Mouse (Mus musculus): ENCODE results near the gene Maz. TPM values are rescaled to one million over a fixed set of nuclear protein-coding genes. Genes with fewer than 3 reads are reported as not detected.

Maz gene
- polyA plus RNA-seq, 1 experiment from 2014 or later, result 61.7 TPM

DNA sequence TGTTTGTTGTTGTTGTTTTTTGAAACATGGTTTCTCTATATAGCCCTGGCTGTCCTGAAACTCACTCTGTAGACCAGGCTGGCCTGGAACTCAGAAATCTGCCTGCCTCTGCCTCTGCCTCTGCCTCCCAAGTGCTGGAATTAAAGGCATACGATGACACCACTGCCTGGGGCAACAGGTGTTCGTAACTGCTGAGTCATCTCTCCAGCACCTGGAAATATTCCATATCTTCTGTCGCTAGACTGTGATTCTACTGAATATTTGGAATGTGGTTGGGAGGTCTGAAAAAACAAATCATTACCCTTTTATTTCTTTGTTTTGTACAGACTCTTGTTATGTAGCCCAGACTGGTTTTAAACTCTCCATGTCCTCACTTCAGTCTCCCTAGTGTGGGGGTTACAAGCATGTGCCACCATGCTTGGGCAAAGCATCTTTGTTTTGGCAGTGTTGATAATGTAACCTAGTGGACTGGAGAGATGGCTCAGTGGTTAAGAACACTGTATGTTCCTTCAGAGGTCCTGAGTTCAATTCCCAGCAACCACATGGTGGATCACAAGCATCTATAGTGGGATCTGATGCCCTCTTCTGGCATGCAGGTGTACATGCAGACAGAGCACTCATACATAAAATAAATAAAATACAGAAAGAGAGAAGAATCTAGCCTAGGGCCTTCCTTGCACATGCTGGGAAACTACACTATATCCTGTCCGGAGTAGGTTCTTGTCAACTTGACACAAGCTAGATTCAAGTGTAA is 22.5 kb downstream of the Maz start:
- Histone ChIP-seq H3K27me3 (ENCODE audit: control insufficient read depth, insufficient read depth, low read length) (no peaks in the 10 kb centered on the region), H3K27ac (ENCODE audit: low read depth, low read length) (no peak overlapping the region), H3K9ac (replicated peaks; ENCODE audit: low read depth, low read length) (no peak overlapping the region), H3K4me1 (ENCODE audit: control insufficient read depth, insufficient read depth, low read length) (no peaks in the 10 kb centered on the region), H3K9me3 (ENCODE audit: control insufficient read depth, low read length) (no peaks in the 10 kb centered on the region), H3K4me3 (ENCODE audit: low read depth, low read length) (no peak overlapping the region), H3K36me3 (ENCODE audit: control insufficient read depth, insufficient read depth, low read length) (no peaks in the 10 kb centered on the region), H3K4me2 (ENCODE audit: low read depth, low read length) (no peak overlapping the region)
- no peak for ATAC-seq (ENCODE audit: low read depth)
- 92% methylated on average over 4 of the region's 4 CpGs for WGBS

DNA sequence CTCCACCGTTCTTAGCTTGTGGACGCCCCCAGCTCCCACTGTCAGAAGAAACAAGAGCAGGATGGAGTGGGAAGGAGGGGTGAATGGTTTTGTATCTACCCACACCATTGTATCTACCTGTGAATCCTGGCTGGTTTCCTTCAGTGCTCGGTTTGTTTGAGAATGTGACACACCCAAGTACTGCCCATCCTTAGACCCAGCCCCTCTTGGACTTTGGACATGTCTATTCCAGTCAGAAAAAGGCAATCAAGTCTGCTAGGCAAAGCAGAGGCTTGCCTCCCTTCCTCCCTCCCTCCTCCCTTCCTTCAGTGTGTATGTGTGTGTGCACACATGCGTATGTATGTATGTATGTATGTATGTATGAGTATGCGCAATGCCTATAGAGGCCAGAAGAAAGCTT is 23.2 kb downstream of the Maz start:
- Histone ChIP-seq H3K27ac (ENCODE audit: low read depth, low read length) (no peak overlapping the region), H3K9me3 (ENCODE audit: control insufficient read depth, low read length) (no peaks in the 10 kb centered on the region), H3K4me2 (ENCODE audit: low read depth, low read length) (no peak overlapping the region), H3K36me3 (ENCODE audit: control insufficient read depth, insufficient read depth, low read length) (no peaks in the 10 kb centered on the region), H3K4me3 (ENCODE audit: low read depth, low read length) (no peak overlapping the region), H3K9ac (replicated peaks; ENCODE audit: low read depth, low read length) (no peak overlapping the region), H3K4me1 (ENCODE audit: control insufficient read depth, insufficient read depth, low read length) (no peaks in the 10 kb centered on the region), H3K27me3 (ENCODE audit: control insufficient read depth, insufficient read depth, low read length) (no peaks in the 10 kb centered on the region)
- no peak for ATAC-seq (ENCODE audit: low read depth)
- 94% methylated on average over 5 of the region's 5 CpGs for WGBS

DNA sequence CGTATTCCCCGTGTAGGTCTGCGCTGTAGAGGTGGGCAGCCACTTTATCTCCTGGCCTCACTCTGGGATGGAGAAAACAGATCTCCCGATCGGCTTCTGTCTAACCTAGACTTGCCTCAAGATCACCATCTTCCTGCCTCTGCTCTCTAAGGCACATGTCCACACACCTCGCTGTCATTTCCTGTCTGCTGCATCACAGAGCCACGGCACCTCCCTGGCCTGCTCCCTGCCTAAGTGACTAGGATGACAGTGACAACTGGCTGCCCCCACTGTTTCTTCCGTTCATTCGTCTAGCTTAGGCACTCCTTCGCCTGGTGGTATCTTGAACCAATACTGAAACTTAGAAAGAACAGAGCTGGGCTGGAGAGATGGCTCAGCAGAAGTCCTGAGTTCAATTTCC is 27.3 kb downstream of the Maz start:
- H3K9me3 ChIP-seq (ENCODE audit: control insufficient read depth, low read length), result no peaks in the 10 kb centered on the region
- H3K9ac ChIP-seq (replicated peaks; ENCODE audit: low read depth, low read length), result no peak overlapping the region
- 83% methylated on average over 10 of the region's 10 CpGs for WGBS
- H3K4me3 ChIP-seq (ENCODE audit: low read depth, low read length), result no peak overlapping the region
- H3K4me2 ChIP-seq (ENCODE audit: low read depth, low read length), result no peak overlapping the region
- no peak overlapping the region for H3K27ac ChIP-seq (ENCODE audit: low read depth, low read length)
- H3K36me3 ChIP-seq (ENCODE audit: control insufficient read depth, insufficient read depth, low read length), result no peaks in the 10 kb centered on the region
- H3K27me3 ChIP-seq (ENCODE audit: control insufficient read depth, insufficient read depth, low read length), result no peaks in the 10 kb centered on the region
- no peak for ATAC-seq (ENCODE audit: low read depth)
- no peaks in the 10 kb centered on the region for H3K4me1 ChIP-seq (ENCODE audit: control insufficient read depth, insufficient read depth, low read length)

DNA sequence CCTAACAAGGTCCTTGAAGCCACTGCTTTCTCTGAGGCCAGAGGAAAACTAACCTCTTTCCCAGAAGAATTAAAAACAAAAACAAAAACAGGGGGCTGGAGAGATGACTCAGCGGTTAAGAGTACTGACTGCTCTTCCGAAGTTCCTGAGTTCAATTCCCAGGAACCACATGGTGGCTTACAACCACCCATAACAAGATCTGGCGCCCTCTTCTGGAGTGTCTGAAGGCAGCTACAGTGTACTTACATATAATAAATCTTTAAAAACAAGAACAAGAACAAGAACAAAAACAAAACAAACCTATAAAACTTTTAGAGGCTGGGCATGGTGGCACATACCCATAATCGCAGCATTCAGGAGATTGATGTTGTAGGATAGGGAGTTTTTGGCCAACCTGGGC is 30.4 kb downstream of the Maz start:
- 70% methylated on average over 4 of the region's 4 CpGs for WGBS
- no peak for ATAC-seq (ENCODE audit: low read depth)

DNA sequence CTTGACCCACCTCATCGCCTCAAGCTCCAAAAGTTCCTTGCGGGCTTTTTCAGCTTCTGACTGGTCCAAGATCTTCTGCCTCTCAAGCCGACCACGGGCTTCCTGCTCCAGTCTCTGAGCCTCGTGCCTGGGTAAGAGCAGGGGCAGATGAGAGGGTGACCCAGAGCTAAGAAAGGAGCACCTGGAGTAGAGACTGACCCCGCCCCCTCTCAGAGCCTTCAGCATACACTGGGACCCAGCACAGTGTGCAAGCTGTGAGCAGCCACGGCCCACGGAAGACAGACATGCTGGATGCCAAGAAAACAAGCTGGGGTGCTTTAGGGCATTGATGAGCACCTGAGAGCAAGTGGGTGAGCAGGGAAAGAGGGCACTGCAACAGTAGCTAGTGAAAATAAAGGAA is 38.0 kb downstream of the Maz start:
- Histone ChIP-seq H3K4me2 (ENCODE audit: low read depth, low read length) (no peak overlapping the region), H3K4me3 (ENCODE audit: low read depth, low read length) (no peak overlapping the region), H3K9me3 (ENCODE audit: control insufficient read depth, low read length) (no peaks in the 10 kb centered on the region), H3K27ac (ENCODE audit: low read depth, low read length) (no peak overlapping the region), H3K36me3 (ENCODE audit: control insufficient read depth, insufficient read depth, low read length) (no peaks in the 10 kb centered on the region), H3K9ac (replicated peaks; ENCODE audit: low read depth, low read length) (no peak overlapping the region), H3K4me1 (ENCODE audit: control insufficient read depth, insufficient read depth, low read length) (no peaks in the 10 kb centered on the region), H3K27me3 (ENCODE audit: control insufficient read depth, insufficient read depth, low read length) (no peaks in the 10 kb centered on the region)
- WGBS, result 70% methylated on average over 8 of the region's 8 CpGs
- ATAC-seq (ENCODE audit: low read depth), result no peak

More for the DNA sequence above, 30.4 kb downstream of the Maz start:
- no peaks in the 10 kb centered on the region for H3K4me1 ChIP-seq (ENCODE audit: control insufficient read depth, insufficient read depth, low read length)
- H3K4me3 ChIP-seq (ENCODE audit: low read depth, low read length), result no peak overlapping the region
- H3K9ac ChIP-seq (replicated peaks; ENCODE audit: low read depth, low read length), result no peak overlapping the region
- H3K4me2 ChIP-seq (ENCODE audit: low read depth, low read length), result no peak overlapping the region
- H3K9me3 ChIP-seq (ENCODE audit: control insufficient read depth, low read length), result no peaks in the 10 kb centered on the region
- no peak overlapping the region for H3K27ac ChIP-seq (ENCODE audit: low read depth, low read length)
- H3K36me3 ChIP-seq (ENCODE audit: control insufficient read depth, insufficient read depth, low read length), result no peaks in the 10 kb centered on the region
- no peaks in the 10 kb centered on the region for H3K27me3 ChIP-seq (ENCODE audit: control insufficient read depth, insufficient read depth, low read length)

DNA sequence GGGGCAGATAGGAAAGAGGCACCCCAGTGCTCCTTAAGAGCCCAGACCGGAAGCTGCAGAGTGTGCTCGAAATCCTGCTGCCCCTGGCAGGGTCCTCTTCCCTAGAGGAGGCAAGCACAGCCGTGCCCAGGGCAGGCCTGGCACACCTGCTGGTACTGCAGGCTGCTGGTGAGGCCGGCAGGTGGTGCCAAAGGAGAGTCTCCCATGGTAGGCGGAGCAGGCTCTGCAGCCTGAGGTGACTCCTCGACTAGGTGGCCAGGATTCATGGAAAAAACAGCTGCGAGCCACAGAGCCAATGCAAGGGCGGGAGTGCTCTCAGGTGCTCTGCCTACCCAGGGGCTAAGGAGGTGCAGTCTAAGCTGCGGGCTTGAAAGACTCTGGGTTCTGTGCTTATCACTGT is 40.5 kb downstream of the Maz start:
- Histone ChIP-seq H3K27me3 (ENCODE audit: control insufficient read depth, insufficient read depth, low read length) (no peaks in the 10 kb centered on the region), H3K4me1 (ENCODE audit: control insufficient read depth, insufficient read depth, low read length) (no peaks in the 10 kb centered on the region), H3K27ac (ENCODE audit: low read depth, low read length) (no peak overlapping the region), H3K4me3 (ENCODE audit: low read depth, low read length) (no peak overlapping the region), H3K9ac (replicated peaks; ENCODE audit: low read depth, low read length) (no peak overlapping the region), H3K4me2 (ENCODE audit: low read depth, low read length) (no peak overlapping the region), H3K9me3 (ENCODE audit: control insufficient read depth, low read length) (no peaks in the 10 kb centered on the region), H3K36me3 (ENCODE audit: control insufficient read depth, insufficient read depth, low read length) (peaks cover 1% of the 10 kb centered on the region; the same call in 1 of the 2 replicates)
- ATAC-seq (ENCODE audit: low read depth), result no peak
- WGBS, result 53% methylated on average over 9 of the region's 9 CpGs

DNA sequence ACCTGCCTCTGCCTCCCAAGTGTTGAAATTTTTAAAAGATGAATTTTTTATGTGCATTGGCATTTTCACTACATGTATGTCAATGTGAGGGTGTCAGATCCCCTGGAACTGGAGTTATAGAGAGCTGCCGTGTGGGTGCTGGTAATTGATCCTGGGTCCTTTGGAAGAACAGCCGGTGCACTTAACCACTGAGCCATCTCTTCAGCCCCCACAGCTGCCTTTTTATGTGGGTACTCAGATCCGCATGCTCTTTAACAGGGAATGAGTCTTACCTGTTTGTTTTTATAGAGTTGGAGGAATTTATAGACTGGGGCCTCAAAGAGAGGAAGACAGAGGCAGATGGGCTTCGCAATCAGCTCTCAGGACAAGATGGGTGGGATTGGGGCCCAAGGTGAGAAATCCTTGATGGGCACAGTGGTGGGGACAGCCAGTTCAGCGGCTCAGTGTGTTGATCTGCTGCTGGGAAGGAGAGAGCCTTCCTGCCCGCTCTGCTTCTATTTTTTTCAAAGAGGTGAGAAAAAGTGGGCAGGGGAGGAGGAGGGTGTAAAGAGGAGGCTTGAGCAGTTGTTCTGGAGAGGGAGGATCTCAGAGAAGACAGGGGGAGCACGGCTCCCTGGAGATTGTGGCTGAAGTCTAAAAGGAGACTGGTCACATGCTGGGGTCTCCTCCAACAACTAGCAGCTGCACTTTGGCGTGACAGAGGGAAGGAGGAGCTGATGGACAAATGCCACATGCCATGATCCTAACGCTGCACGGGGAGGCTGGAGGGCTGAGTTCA is 42.0 kb downstream of the Maz start:
- no peak for ATAC-seq (ENCODE audit: low read depth)
- Histone ChIP-seq H3K27ac (ENCODE audit: low read depth, low read length) (no peak overlapping the region), H3K27me3 (ENCODE audit: control insufficient read depth, insufficient read depth, low read length) (no peaks in the 10 kb centered on the region), H3K4me3 (ENCODE audit: low read depth, low read length) (no peak overlapping the region), H3K9me3 (ENCODE audit: control insufficient read depth, low read length) (no peaks in the 10 kb centered on the region), H3K9ac (replicated peaks; ENCODE audit: low read depth, low read length) (no peak overlapping the region), H3K4me1 (ENCODE audit: control insufficient read depth, insufficient read depth, low read length) (no peaks in the 10 kb centered on the region), H3K4me2 (ENCODE audit: low read depth, low read length) (no peak overlapping the region), H3K36me3 (ENCODE audit: control insufficient read depth, insufficient read depth, low read length) (peaks cover 6% of the 10 kb centered on the region)
- WGBS, result 55% methylated on average over 10 of the region's 10 CpGs

DNA sequence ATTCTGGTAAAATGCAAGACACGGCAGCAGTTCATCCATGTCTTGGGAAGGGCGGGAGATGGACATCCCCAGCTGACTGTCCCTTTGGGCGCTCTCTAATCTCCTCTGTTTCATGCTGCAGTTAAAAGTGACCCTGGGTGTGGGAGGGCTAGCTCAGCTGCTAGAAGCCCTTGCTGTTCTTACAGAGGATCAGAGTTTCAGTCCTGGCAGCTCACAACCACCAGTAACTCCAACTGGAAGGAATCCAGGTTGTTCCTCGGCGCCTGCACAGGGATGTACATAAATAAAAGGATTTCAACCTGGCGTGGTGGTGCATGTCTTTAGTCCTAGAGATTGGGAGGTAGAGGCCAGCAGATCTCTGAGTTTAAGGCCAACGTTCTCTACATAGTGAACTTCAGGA is 43.7 kb downstream of the Maz start:
- no peak for ATAC-seq (ENCODE audit: low read depth)
- H3K4me1 ChIP-seq (ENCODE audit: control insufficient read depth, insufficient read depth, low read length), result no peaks in the 10 kb centered on the region
- WGBS, result 93% methylated on average over 7 of the region's 7 CpGs
- no peak overlapping the region for H3K4me2 ChIP-seq (ENCODE audit: low read depth, low read length)
- H3K4me3 ChIP-seq (ENCODE audit: low read depth, low read length), result no peak overlapping the region
- no peaks in the 10 kb centered on the region for H3K27me3 ChIP-seq (ENCODE audit: control insufficient read depth, insufficient read depth, low read length)
- no peak overlapping the region for H3K9ac ChIP-seq (replicated peaks; ENCODE audit: low read depth, low read length)
- peaks cover 18% of the 10 kb centered on the region for H3K36me3 ChIP-seq (ENCODE audit: control insufficient read depth, insufficient read depth, low read length)
- no peaks in the 10 kb centered on the region for H3K9me3 ChIP-seq (ENCODE audit: control insufficient read depth, low read length)
- no peak overlapping the region for H3K27ac ChIP-seq (ENCODE audit: low read depth, low read length)

DNA sequence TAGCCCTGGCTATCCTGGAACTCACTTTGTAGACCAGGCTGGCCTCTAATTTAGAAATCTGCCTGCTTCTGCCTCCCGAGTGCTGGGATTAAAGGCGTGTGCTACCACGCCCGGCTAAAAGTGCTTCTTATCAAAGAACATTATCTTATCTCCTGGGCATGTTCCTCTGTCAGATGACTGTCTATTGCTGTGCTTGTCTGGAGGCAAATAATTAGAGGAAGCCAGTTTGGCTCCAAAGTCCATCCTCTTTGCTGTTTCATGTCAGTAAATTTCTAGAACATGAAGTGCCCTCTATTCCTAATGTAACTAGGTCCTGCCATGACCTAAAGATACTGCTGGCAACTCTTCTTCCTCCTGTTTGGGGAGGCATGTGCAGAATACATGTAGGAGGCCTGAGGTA is 44.8 kb downstream of the Maz start:
- Histone ChIP-seq H3K4me2 (ENCODE audit: low read depth, low read length) (no peak overlapping the region), H3K27me3 (ENCODE audit: control insufficient read depth, insufficient read depth, low read length) (no peaks in the 10 kb centered on the region), H3K27ac (ENCODE audit: low read depth, low read length) (no peak overlapping the region), H3K4me1 (ENCODE audit: control insufficient read depth, insufficient read depth, low read length) (0 out of 2 replicates have a peak, but pooled peaks cover 6% of the 10 kb centered on the region), H3K4me3 (ENCODE audit: low read depth, low read length) (no peak overlapping the region), H3K9ac (replicated peaks; ENCODE audit: low read depth, low read length) (no peak overlapping the region), H3K36me3 (ENCODE audit: control insufficient read depth, insufficient read depth, low read length) (peaks cover 18% of the 10 kb centered on the region), H3K9me3 (ENCODE audit: control insufficient read depth, low read length) (no peaks in the 10 kb centered on the region)
- WGBS, result 94% methylated on average over 4 of the region's 4 CpGs
- no peak for ATAC-seq (ENCODE audit: low read depth)

Data from neural tube, embryonic 14.5 days (tissue).